Mouse (Mus musculus): Measurements from ENCODE around the gene Rp9. TPM values are rescaled to one million over a fixed set of nuclear protein-coding genes. Genes with fewer than 3 reads are reported as not detected.

Gene Rp9
- polyA plus RNA-seq, 1 experiment from 2014 or later = 66.0 TPM

DNA sequence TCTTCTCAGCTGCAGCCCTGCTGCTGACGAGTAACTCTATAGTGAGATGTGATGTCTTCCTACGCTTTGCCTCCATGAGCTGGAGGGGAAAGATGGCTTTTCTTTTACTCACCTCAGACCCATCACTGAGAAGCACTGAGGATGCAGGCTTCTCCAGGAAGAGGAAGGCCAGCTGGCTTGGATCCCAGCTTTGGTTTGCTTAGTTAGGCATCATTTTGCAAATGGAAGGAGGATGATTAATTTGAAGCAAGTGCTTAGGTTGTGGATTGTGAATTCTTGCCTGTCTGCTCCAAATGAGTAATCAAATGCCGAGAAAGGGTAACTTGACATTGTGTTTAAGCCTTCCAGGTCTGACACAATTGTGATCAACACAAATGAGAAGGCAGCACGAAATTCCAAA, 70.5 kb downstream of the Rp9 start:
- no peak overlapping the region for H3K4me2 ChIP-seq (ENCODE audit: low read length)
- H3K27ac ChIP-seq (ENCODE audit: low read length) = no peak overlapping the region
- no peak for ATAC-seq
- 66% methylated on average over 4 of the region's 4 CpGs for WGBS
- no peaks in the 10 kb centered on the region for H3K36me3 ChIP-seq (ENCODE audit: control insufficient read depth, insufficient read depth)
- H3K9ac ChIP-seq (replicated peaks; ENCODE audit: low read depth, low read length) = no peak overlapping the region
- no peaks in the 10 kb centered on the region for H3K4me1 ChIP-seq (replicated peaks; ENCODE audit: control insufficient read depth, insufficient read depth, low read length)
- H3K9me3 ChIP-seq (ENCODE audit: control insufficient read depth, low read length) = no peaks in the 10 kb centered on the region
- no peaks in the 10 kb centered on the region for H3K27me3 ChIP-seq (replicated peaks; ENCODE audit: control insufficient read depth, insufficient read depth, low read length)
- no peak overlapping the region for H3K4me3 ChIP-seq (replicated peaks; ENCODE audit: low read length)

DNA sequence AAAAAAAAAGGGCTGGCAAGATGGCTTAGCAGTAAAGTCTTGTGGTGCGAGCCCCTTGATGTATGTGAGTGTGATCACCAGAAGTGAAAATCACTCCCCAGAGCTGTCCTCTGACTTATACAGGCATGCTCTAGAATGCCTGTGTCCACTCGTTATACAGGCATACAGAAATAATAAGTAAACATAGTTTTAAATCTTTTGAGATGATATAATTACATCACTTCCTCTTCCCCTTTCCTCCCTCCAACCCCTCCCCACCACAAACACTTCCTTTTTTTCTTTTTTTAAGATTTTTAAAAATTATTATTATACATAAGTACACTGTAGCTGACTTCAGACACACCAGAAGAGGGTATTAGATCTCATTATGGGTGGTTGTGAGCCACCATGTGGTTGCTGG, 74.8 kb downstream of the Rp9 start:
- 89% methylated on average over 2 of the region's 2 CpGs for WGBS
- Histone ChIP-seq H3K4me2 (ENCODE audit: low read length) (no peak overlapping the region), H3K36me3 (ENCODE audit: control insufficient read depth, insufficient read depth) (no peaks in the 10 kb centered on the region), H3K4me3 (replicated peaks; ENCODE audit: low read length) (no peak overlapping the region), H3K27me3 (replicated peaks; ENCODE audit: control insufficient read depth, insufficient read depth, low read length) (no peaks in the 10 kb centered on the region), H3K9ac (replicated peaks; ENCODE audit: low read depth, low read length) (no peak overlapping the region), H3K4me1 (replicated peaks; ENCODE audit: control insufficient read depth, insufficient read depth, low read length) (peaks cover under 1% of the 10 kb centered on the region; the same call in 1 of the 2 replicates), H3K27ac (ENCODE audit: low read length) (no peak overlapping the region), H3K9me3 (ENCODE audit: control insufficient read depth, low read length) (no peaks in the 10 kb centered on the region)
- ATAC-seq = no peak

DNA sequence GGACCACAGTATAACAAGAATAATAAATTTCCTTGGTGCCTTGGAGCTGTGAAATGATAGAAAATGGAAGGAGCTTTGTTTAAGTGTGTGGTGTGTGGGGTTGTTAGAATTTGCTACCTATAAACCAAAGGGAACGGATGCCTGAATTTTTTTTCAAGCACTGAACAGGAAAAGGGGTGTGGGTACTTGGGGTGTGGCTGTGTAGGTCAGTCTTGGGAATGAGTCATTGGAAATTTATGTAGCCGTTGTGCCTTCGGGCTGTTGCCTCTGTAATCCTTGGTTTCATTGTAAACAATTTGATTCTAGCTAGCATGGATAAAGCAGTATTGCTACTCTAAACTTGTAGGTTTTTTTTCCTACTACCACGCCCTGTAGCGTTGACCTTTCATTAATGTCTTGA, 79.2 kb downstream of the Rp9 start:
- 91% methylated on average over 5 of the region's 5 CpGs for WGBS
- no peaks in the 10 kb centered on the region for H3K27me3 ChIP-seq (replicated peaks; ENCODE audit: control insufficient read depth, insufficient read depth, low read length)
- no peak overlapping the region for H3K27ac ChIP-seq (ENCODE audit: low read length)
- no peaks in the 10 kb centered on the region for H3K36me3 ChIP-seq (ENCODE audit: control insufficient read depth, insufficient read depth)
- no peak overlapping the region for H3K4me2 ChIP-seq (ENCODE audit: low read length)
- no peaks in the 10 kb centered on the region for H3K9me3 ChIP-seq (ENCODE audit: control insufficient read depth, low read length)
- H3K4me3 ChIP-seq (replicated peaks; ENCODE audit: low read length) = no peak overlapping the region
- no peak overlapping the region for H3K9ac ChIP-seq (replicated peaks; ENCODE audit: low read depth, low read length)
- ATAC-seq = no peak
- peaks cover 11% of the 10 kb centered on the region for H3K4me1 ChIP-seq (replicated peaks; ENCODE audit: control insufficient read depth, insufficient read depth, low read length)

DNA sequence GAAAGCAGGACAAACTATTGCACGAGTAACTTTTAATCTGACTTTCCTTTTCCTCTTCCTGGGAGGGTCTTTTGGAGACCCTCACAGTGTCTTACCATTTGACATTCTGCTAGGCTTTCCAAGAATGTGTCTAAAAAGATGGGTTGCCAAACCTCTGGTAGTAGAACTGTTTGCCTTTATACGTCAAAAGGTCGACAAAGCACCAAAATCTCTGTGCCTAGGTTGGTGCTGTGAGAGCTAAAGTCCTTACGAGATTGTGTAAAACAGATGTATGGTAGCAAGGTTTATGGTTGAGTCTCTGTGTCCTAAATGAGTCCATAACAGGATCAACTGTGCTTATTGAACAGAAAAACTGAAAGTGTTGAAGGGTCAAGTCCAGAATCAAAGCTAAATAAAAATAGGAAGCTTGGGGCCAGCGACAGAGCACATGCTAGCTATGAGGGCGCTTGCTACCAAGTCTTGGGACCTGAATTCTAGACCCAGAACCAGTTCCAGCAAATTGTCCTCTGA, 79.8 kb downstream of the Rp9 start:
- H3K36me3 ChIP-seq (ENCODE audit: control insufficient read depth, insufficient read depth) = no peaks in the 10 kb centered on the region
- H3K9me3 ChIP-seq (ENCODE audit: control insufficient read depth, low read length) = no peaks in the 10 kb centered on the region
- no peak overlapping the region; the same call in 1 of the 2 replicates for H3K9ac ChIP-seq (replicated peaks; ENCODE audit: low read depth, low read length)
- H3K27me3 ChIP-seq (replicated peaks; ENCODE audit: control insufficient read depth, insufficient read depth, low read length) = no peaks in the 10 kb centered on the region
- ATAC-seq = no peak
- peak overlapping the region; percentile 83 for H3K4me3 ChIP-seq (replicated peaks; ENCODE audit: low read length)
- peak overlapping the region; percentile 88 for H3K4me2 ChIP-seq (ENCODE audit: low read length)
- peaks cover 11% of the 10 kb centered on the region for H3K4me1 ChIP-seq (replicated peaks; ENCODE audit: control insufficient read depth, insufficient read depth, low read length)
- no peak overlapping the region for H3K27ac ChIP-seq (ENCODE audit: low read length)
- 70% methylated on average over 6 of the region's 6 CpGs for WGBS

DNA sequence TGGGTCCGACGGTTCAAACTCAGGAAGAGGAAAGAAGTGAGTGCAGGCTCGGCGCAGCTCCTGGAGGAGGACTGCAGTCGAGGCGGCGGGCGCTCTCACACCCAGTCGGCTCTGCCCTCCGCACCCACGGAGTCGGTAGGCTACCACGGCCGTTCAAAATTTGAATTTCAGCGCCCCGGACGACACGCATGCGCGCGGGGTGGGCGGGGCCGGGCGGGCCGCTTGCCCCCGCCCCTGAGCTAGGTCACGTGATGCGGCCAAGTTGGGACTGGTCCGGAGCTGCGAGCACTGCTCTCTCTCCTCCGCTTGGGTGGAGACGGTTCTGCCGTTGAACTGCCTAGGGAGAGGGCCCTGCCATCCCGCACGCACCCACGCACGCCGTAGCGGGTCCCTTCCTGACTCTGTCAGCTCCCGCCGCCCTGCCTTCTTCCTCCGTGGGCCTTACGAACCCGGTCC, 80.5 kb downstream of the Rp9 start, which contains the start of gene Anln:
Anln (minus strand) TSS at position 168 of the 456 bp plus-strand sequence.
- peak within 1 kb of the TSS; percentile 90 for H3K9ac ChIP-seq (replicated peaks; ENCODE audit: low read depth, low read length)
- H3K36me3 ChIP-seq (ENCODE audit: control insufficient read depth, insufficient read depth) = no peaks in the 10 kb centered on the region
- WGBS = 0% methylated on average over 41 of the region's 44 CpGs
- H3K4me3 ChIP-seq (replicated peaks; ENCODE audit: low read length) = peak within 1 kb of the TSS; percentile 83
- peaks cover 11% of the 10 kb centered on the region for H3K4me1 ChIP-seq (replicated peaks; ENCODE audit: control insufficient read depth, insufficient read depth, low read length)
- no peaks in the 10 kb centered on the region for H3K9me3 ChIP-seq (ENCODE audit: control insufficient read depth, low read length)
- peak within 1 kb of the TSS; percentile 88 for H3K4me2 ChIP-seq (ENCODE audit: low read length)
- H3K27ac ChIP-seq (ENCODE audit: low read length) = peak within 1 kb of the TSS; percentile 72
- ATAC-seq = peak; percentile 95
- H3K27me3 ChIP-seq (replicated peaks; ENCODE audit: control insufficient read depth, insufficient read depth, low read length) = no peaks in the 10 kb centered on the region

DNA sequence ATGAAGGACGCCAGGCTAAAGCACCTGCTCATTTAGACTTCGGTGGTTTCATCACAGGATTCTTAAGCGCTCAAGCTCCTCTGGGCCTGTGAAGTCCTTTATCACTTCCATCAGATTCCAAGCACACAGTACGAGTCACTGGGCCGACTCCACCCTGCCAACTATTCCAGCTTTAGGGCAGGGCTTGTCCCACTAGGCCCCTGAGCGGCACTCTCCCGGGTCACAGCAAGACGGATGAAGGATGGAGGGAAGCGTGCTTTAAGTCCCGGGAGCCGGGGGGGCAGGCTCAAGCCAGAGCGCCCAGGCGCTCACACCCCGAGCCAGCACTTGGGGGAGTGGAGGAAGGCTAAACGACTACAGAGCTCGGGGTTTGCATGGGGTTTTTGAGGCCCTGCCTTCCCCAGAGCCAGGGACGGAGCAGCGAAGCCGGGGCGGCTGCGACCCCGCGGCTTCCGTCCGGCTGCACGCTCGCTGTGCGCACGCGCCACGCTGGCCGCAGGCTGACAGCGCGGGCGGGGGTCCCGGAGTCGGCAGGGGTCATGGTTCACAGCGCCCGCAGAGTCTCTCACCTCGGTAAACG, 81.1 kb downstream of the Rp9 start:
- peak; percentile 66 for ATAC-seq
- peaks cover 11% of the 10 kb centered on the region for H3K4me1 ChIP-seq (replicated peaks; ENCODE audit: control insufficient read depth, insufficient read depth, low read length)
- peak overlapping the region; percentile 88 for H3K4me2 ChIP-seq (ENCODE audit: low read length)
- under 1% methylated on average over 41 of the region's 41 CpGs for WGBS
- peak overlapping the region; percentile 83 for H3K4me3 ChIP-seq (replicated peaks; ENCODE audit: low read length)
- no peaks in the 10 kb centered on the region for H3K36me3 ChIP-seq (ENCODE audit: control insufficient read depth, insufficient read depth)
- H3K27ac ChIP-seq (ENCODE audit: low read length) = peak overlapping the region; percentile 53; the same call in 1 of the 2 replicates
- peak overlapping the region; percentile 90 for H3K9ac ChIP-seq (replicated peaks; ENCODE audit: low read depth, low read length)
- H3K9me3 ChIP-seq (ENCODE audit: control insufficient read depth, low read length) = no peaks in the 10 kb centered on the region
- no peaks in the 10 kb centered on the region for H3K27me3 ChIP-seq (replicated peaks; ENCODE audit: control insufficient read depth, insufficient read depth, low read length)

DNA sequence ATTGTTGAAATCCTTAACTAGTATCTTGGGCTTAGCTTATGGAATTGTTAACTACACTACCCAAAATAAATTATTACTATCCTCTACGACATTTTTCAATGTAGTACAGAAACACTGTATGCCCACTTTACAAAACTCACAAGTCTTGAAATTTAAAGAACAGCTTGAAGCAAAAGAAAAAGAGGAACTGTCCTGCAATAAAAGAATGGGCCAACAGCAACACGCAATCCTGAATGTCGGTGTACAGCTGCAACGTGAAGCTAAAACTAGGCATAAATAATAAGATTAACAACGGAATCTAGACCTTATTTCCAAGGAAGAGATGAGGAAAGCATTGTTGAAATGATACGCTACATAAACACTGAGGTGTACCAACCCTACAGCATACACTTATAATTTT, 81.6 kb downstream of the Rp9 start:
- Histone ChIP-seq H3K9me3 (ENCODE audit: control insufficient read depth, low read length) (no peaks in the 10 kb centered on the region), H3K4me1 (replicated peaks; ENCODE audit: control insufficient read depth, insufficient read depth, low read length) (peaks cover 11% of the 10 kb centered on the region), H3K4me3 (replicated peaks; ENCODE audit: low read length) (peak overlapping the region; percentile 83), H3K9ac (replicated peaks; ENCODE audit: low read depth, low read length) (peak overlapping the region; percentile 90; the same call in 1 of the 2 replicates), H3K27ac (ENCODE audit: low read length) (no peak overlapping the region), H3K36me3 (ENCODE audit: control insufficient read depth, insufficient read depth) (no peaks in the 10 kb centered on the region), H3K4me2 (ENCODE audit: low read length) (peak overlapping the region; percentile 88), H3K27me3 (replicated peaks; ENCODE audit: control insufficient read depth, insufficient read depth, low read length) (no peaks in the 10 kb centered on the region)
- no peak for ATAC-seq
- WGBS = 7% methylated on average over 6 of the region's 6 CpGs

DNA sequence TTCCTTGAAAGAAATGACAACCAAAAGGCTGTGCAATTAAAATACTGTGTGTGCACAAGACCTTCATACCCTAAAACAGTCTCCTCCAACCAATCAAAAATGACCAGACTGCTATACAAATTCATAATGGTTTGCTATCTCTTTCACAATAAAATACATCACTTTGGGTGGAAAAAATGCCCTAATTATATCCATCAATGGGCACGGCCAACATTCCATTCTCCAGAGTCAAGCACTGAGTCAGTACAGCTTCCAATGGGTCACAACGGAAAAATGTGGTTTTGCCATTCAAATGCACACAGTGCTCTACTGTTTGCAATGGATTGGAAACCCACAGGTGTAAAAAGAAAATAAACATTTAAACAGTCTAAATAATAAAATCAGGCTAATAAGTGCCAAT, 83.7 kb downstream of the Rp9 start:
- H3K4me3 ChIP-seq (replicated peaks; ENCODE audit: low read length) = no peak overlapping the region
- H3K4me1 ChIP-seq (replicated peaks; ENCODE audit: control insufficient read depth, insufficient read depth, low read length) = peaks cover 11% of the 10 kb centered on the region
- WGBS = 48% methylated on average over 2 of the region's 2 CpGs
- no peaks in the 10 kb centered on the region for H3K27me3 ChIP-seq (replicated peaks; ENCODE audit: control insufficient read depth, insufficient read depth, low read length)
- no peaks in the 10 kb centered on the region for H3K9me3 ChIP-seq (ENCODE audit: control insufficient read depth, low read length)
- no peaks in the 10 kb centered on the region for H3K36me3 ChIP-seq (ENCODE audit: control insufficient read depth, insufficient read depth)
- no peak for ATAC-seq
- no peak overlapping the region for H3K9ac ChIP-seq (replicated peaks; ENCODE audit: low read depth, low read length)
- no peak overlapping the region for H3K27ac ChIP-seq (ENCODE audit: low read length)
- no peak overlapping the region for H3K4me2 ChIP-seq (ENCODE audit: low read length)

DNA sequence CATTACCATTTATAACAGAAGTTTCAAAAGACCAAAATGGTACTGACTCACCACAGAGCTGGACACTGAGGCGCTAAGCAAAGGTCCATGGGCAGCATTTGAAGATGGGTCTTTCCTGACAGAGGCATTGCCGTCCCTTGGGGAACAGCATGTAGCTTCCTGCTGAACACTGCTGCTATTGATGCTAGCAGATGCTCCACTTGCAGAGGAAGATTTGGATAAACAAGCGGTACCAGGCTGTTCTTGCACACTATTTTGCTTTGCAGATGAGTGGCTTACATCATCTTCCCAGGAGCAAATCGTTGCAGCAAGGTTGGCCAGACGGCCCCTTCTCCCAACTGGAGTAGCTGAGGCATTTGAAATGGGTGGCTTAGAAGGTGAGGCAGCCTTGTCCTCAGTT, 93.5 kb downstream of the Rp9 start:
- Histone ChIP-seq H3K9ac (replicated peaks; ENCODE audit: low read depth, low read length) (no peak overlapping the region), H3K4me1 (replicated peaks; ENCODE audit: control insufficient read depth, insufficient read depth, low read length) (no peaks in the 10 kb centered on the region), H3K36me3 (ENCODE audit: control insufficient read depth, insufficient read depth) (peaks cover 3% of the 10 kb centered on the region), H3K27ac (ENCODE audit: low read length) (no peak overlapping the region), H3K4me3 (replicated peaks; ENCODE audit: low read length) (no peak overlapping the region), H3K9me3 (ENCODE audit: control insufficient read depth, low read length) (no peaks in the 10 kb centered on the region), H3K27me3 (replicated peaks; ENCODE audit: control insufficient read depth, insufficient read depth, low read length) (no peaks in the 10 kb centered on the region), H3K4me2 (ENCODE audit: low read length) (no peak overlapping the region)
- WGBS = 78% methylated on average over 5 of the region's 5 CpGs
- no peak for ATAC-seq

All from forebrain, embryonic 16.5 days (tissue).